8 mouse cellular contexts compared by ENCODE assay signal in genomic region chr9:21962010-21962409, GRCm38 (mm10). TPM values are rescaled to one million over a fixed set of nuclear protein-coding genes. Genes with fewer than 3 reads are reported as not detected.
DNase-seq lines count a peak whose midpoint lies in the region; ATAC-seq and TF ChIP-seq lines count a peak whose summit lies in the region.

No protein-coding gene starts in this region.

- no peaks in the 10 kb centered on the region for H3K79me2 ChIP-seq in macrophage (ENCODE audit: inconsistent target)

- peaks cover 32% of the 10 kb centered on the region for H3K27me3 ChIP-seq in heart, embryonic 15.5 days
- H3K27me3 ChIP-seq in forebrain, postnatal 0 days (ENCODE audit: insufficient read depth, low read length): peaks cover 25% of the 10 kb centered on the region

- intact Hi-C loops in heart, postnatal 14 days (cut with DNase I): no loop called here

- TF ChIP-seq CTCF in forebrain, postnatal 0 days (IDR thresholded peaks at IDR 0.05; ENCODE audit: low read depth): no peak

- peak overlapping the region; percentile 59 for H3K4me3 ChIP-seq in heart, embryonic 15.5 days
- H3K4me3 ChIP-seq in forebrain, postnatal 0 days (ENCODE audit: low read depth, low read length): peak overlapping the region; percentile 38
- peak overlapping the region; percentile 18 for H3K4me3 ChIP-seq in macrophage (ENCODE audit: inconsistent target)

- peak overlapping the region; percentile 55 for H3K9ac ChIP-seq in heart, embryonic 15.5 days
- peak overlapping the region; percentile 22 for H3K9ac ChIP-seq in forebrain, postnatal 0 days

- H3K4me2 ChIP-seq in heart, embryonic 15.5 days: peak overlapping the region; percentile 98
- H3K4me2 ChIP-seq in forebrain, postnatal 0 days (ENCODE audit: low read depth): peak overlapping the region; percentile 72

- no peaks in the 10 kb centered on the region for H3K9me3 ChIP-seq in heart, embryonic 15.5 days (replicated peaks)
- no peaks in the 10 kb centered on the region for H3K9me3 ChIP-seq in forebrain, postnatal 0 days (ENCODE audit: low read length)

- peaks cover 36% of the 10 kb centered on the region for H3K4me1 ChIP-seq in heart, embryonic 15.5 days (replicated peaks)
- 0 out of 2 replicates have a peak, but pooled peaks cover 4% of the 10 kb centered on the region for H3K4me1 ChIP-seq in forebrain, postnatal 0 days (ENCODE audit: insufficient read depth)

- H3K36me3 ChIP-seq in heart, embryonic 15.5 days: no peaks in the 10 kb centered on the region
- H3K36me3 ChIP-seq in forebrain, postnatal 0 days (ENCODE audit: insufficient read depth): no peaks in the 10 kb centered on the region; the same call in 1 of the 2 replicates
- no peaks in the 10 kb centered on the region for H3K36me3 ChIP-seq in macrophage (ENCODE audit: inconsistent target)

- under 1% methylated on average over 15 of the region's 15 CpGs for WGBS in heart, embryonic 15.5 days
- under 1% methylated on average over 15 of the region's 15 CpGs for WGBS in forebrain, postnatal 0 days
- 2% methylated on average over 15 of the region's 15 CpGs for WGBS in macrophage (ENCODE audit: missing documents)

- ATAC-seq in heart, embryonic 15.5 days (replicated peaks; ENCODE audit: insufficient number of reproducible peaks, insufficient read depth, low FRiP score, low read depth): peak; percentile 44; the same call in 1 of the 2 replicates
- peak; percentile 35; the same call in 1 of the 2 replicates for ATAC-seq in forebrain, postnatal 0 days

- H3K27ac ChIP-seq in heart, embryonic 15.5 days: no peak overlapping the region
- no peak overlapping the region for H3K27ac ChIP-seq in forebrain, postnatal 0 days (ENCODE audit: low read depth, low read length)
- H3K27ac ChIP-seq in macrophage: no peak overlapping the region

- DNase-seq in heart, postnatal 14 days: no peak
- peak; percentile 6 for DNase-seq in Muller cell, postnatal 12 days (ENCODE audit: inconsistent ontology term)
- DNase-seq in forebrain, postnatal 0 days: no peak
- no peak for DNase-seq in right cerebral cortex, adult 2 months (ENCODE audit: low spot score in 2 of 2)
- no peak for DNase-seq in urinary bladder, postnatal 10 days (ENCODE audit: low spot score)
- DNase-seq in thymus, postnatal 25 days: no peak

RNA-seq across cellular contexts. Expression of gene Epor, which starts 1.3 kb away (rescaled TPM):
- 2.9 and 4.7 TPM in 2 replicates for polyA plus RNA-seq in heart, embryonic 15.5 days (2015; fragmentation: Nextera tagmentation; extraction: Ambion mirVana)
- total RNA-seq in heart, postnatal 14 days (2021): 1 to 10 TPM; 1.6 to 2.5 TPM
- 0.24 and 1.0 TPM in 2 replicates for total RNA-seq in forebrain, postnatal 0 days (2014; rRNA removed)
- polyA plus RNA-seq in forebrain, postnatal 0 days (2015; fragmentation: Nextera tagmentation; extraction: Ambion mirVana): 2.2 and 2.4 TPM in 2 replicates
- total RNA-seq in macrophage (2018; cell fraction: chromatin; rRNA removed): 10 to 100 TPM in 1 of 26 experiments, 1 to 10 TPM in 10, under 1 TPM in 10, not detected in 5; 0.49 to 11.8 (median 1.0) TPM
- total RNA-seq in macrophage (2018; cell fraction: cytosol; rRNA removed): 1 to 10 TPM in 18 of 26 experiments, under 1 TPM in 8; 0.30 to 9.2 (median 2.9) TPM
- total RNA-seq in macrophage (2018; cell fraction: nucleus; rRNA removed): 1 to 10 TPM in 14 of 26 experiments, under 1 TPM in 9, not detected in 3; 0.29 to 9.8 (median 2.6) TPM
- polyA plus RNA-seq in macrophage (2018): 5.3 to 6.7 TPM (median 6.5 TPM) in 3 replicates

RNA-seq across cellular contexts. Expression of gene Swsap1, which starts 6.5 kb away (rescaled TPM):
- polyA plus RNA-seq in heart, embryonic 15.5 days (2015; fragmentation: Nextera tagmentation; extraction: Ambion mirVana): 4.4 and 5.2 TPM in 2 replicates
- total RNA-seq in heart, postnatal 14 days (2021): 1 to 10 TPM; 6.1 to 7.0 TPM
- total RNA-seq in forebrain, postnatal 0 days (2014; rRNA removed): 28.2 and 37.7 TPM in 2 replicates
- 7.0 and 7.3 TPM in 2 replicates for polyA plus RNA-seq in forebrain, postnatal 0 days (2015; fragmentation: Nextera tagmentation; extraction: Ambion mirVana)
- total RNA-seq in macrophage (2018; cell fraction: chromatin; rRNA removed): 1 to 10 TPM in 10 of 26 experiments, under 1 TPM in 5, not detected in 11; 0.40 to 4.0 (median 1.4) TPM
- 1 to 10 TPM; 1.4 to 7.9 (median 5.2) TPM for total RNA-seq in macrophage (2018; cell fraction: cytosol; rRNA removed)
- total RNA-seq in macrophage (2018; cell fraction: nucleus; rRNA removed): 1 to 10 TPM in 19 of 26 experiments, under 1 TPM in 6, not detected in 1; 0.40 to 5.5 (median 1.9) TPM
- polyA plus RNA-seq in macrophage (2018): 5.2 to 6.3 TPM (median 5.4 TPM) in 3 replicates

RNA-seq across cellular contexts. Expression of gene Plppr2, which starts 25.2 kb away (rescaled TPM):
- polyA plus RNA-seq in heart, embryonic 15.5 days (2015; fragmentation: Nextera tagmentation; extraction: Ambion mirVana): 3.2 and 5.7 TPM in 2 replicates
- 1 to 10 TPM; 1.8 to 2.0 TPM for total RNA-seq in heart, postnatal 14 days (2021)
- total RNA-seq in forebrain, postnatal 0 days (2014; rRNA removed): 97.9 and 108 TPM in 2 replicates
- 122 and 144 TPM in 2 replicates for polyA plus RNA-seq in forebrain, postnatal 0 days (2015; fragmentation: Nextera tagmentation; extraction: Ambion mirVana)
- total RNA-seq in macrophage (2018; cell fraction: chromatin; rRNA removed): 1 to 10 TPM; 2.5 to 8.0 (median 4.6) TPM
- 1 to 10 TPM in 7 of 26 experiments, under 1 TPM in 19; 0.33 to 1.4 (median 0.88) TPM for total RNA-seq in macrophage (2018; cell fraction: cytosol; rRNA removed)
- total RNA-seq in macrophage (2018; cell fraction: nucleus; rRNA removed): 1 to 10 TPM; 1.8 to 5.5 (median 3.6) TPM
- 0.36 to 1.4 TPM (median 0.91 TPM) in 3 replicates for polyA plus RNA-seq in macrophage (2018)

RNA-seq across cellular contexts. Expression of gene Rgl3, which starts 27.2 kb away (rescaled TPM):
- polyA plus RNA-seq in heart, embryonic 15.5 days (2015; fragmentation: Nextera tagmentation; extraction: Ambion mirVana): 1.8 and 3.0 TPM in 2 replicates
- 1 to 10 TPM; 1.0 to 1.3 TPM for total RNA-seq in heart, postnatal 14 days (2021)
- 0.24 and 2.1 TPM in 2 replicates for total RNA-seq in forebrain, postnatal 0 days (2014; rRNA removed)
- 1.0 and 1.2 TPM in 2 replicates for polyA plus RNA-seq in forebrain, postnatal 0 days (2015; fragmentation: Nextera tagmentation; extraction: Ambion mirVana)
- 10 to 100 TPM in 7 of 26 experiments, 1 to 10 TPM in 17, under 1 TPM in 2; 0.55 to 17.6 (median 4.7) TPM for total RNA-seq in macrophage (2018; cell fraction: chromatin; rRNA removed)
- 1 to 10 TPM in 13 of 26 experiments, under 1 TPM in 13; 0.36 to 2.5 (median 0.98) TPM for total RNA-seq in macrophage (2018; cell fraction: cytosol; rRNA removed)
- 1 to 10 TPM in 20 of 26 experiments, under 1 TPM in 6; 0.46 to 9.0 (median 1.6) TPM for total RNA-seq in macrophage (2018; cell fraction: nucleus; rRNA removed)
- polyA plus RNA-seq in macrophage (2018): 1.8 to 2.4 TPM (median 2.3 TPM) in 3 replicates

RNA-seq across cellular contexts. Expression of gene Tmem205, which starts 34.7 kb away (rescaled TPM):
- polyA plus RNA-seq in heart, embryonic 15.5 days (2015; fragmentation: Nextera tagmentation; extraction: Ambion mirVana): 36.9 and 44.9 TPM in 2 replicates
- total RNA-seq in heart, postnatal 14 days (2021): 10 to 100 TPM; 22.7 to 27.6 TPM
- total RNA-seq in forebrain, postnatal 0 days (2014; rRNA removed): 42.0 and 47.1 TPM in 2 replicates
- polyA plus RNA-seq in forebrain, postnatal 0 days (2015; fragmentation: Nextera tagmentation; extraction: Ambion mirVana): 52.8 and 65.9 TPM in 2 replicates
- total RNA-seq in macrophage (2018; cell fraction: chromatin; rRNA removed): 10 to 100 TPM in 13 of 26 experiments, 1 to 10 TPM in 13; 1.2 to 40.1 (median 10.5) TPM
- total RNA-seq in macrophage (2018; cell fraction: cytosol; rRNA removed): 10 to 100 TPM; 29.1 to 56.4 (median 38.6) TPM
- 10 to 100 TPM in 25 of 26 experiments, 1 to 10 TPM in 1; 10.0 to 47.0 (median 18.5) TPM for total RNA-seq in macrophage (2018; cell fraction: nucleus; rRNA removed)
- polyA plus RNA-seq in macrophage (2018): 14.3 to 71.0 TPM (median 48.2 TPM) in 3 replicates

Comparison
In these comparisons a context has a peak if more than half of its experiments do, and no peak if none do; other contexts are left out.
1. RNA of gene Plppr2, which starts 25.2 kb away (polyA plus RNA-seq): 122 to 144 TPM in forebrain, postnatal 0 days; 3.2 to 5.7 TPM in heart, embryonic 15.5 days and 0.36 to 1.4 TPM in macrophage; every median in the first group is over 10 times any median in the second.
2. Peak in every context shown above with its lines, with median percentiles within 50 percentile points of each other: H3K4me3 ChIP-seq.